Mouse (Mus musculus) stomach, postnatal 0 days (tissue): Measurements from ENCODE around the gene Nle1.

Source experiments
- CTCF ChIP-seq: IDR thresholded peaks from 2 replicates; pipeline ENCODE4 v1.5.1; 2016; ENCODE audit warnings: antibody characterized with exemption, low read depth, mild to moderate bottlenecking, moderate library complexity
- EP300 ChIP-seq: optimal IDR thresholded peaks from 2 replicates; pipeline ENCODE3; 2016; ENCODE audit warnings: antibody characterized with exemption

- TF ChIP-seq EP300 = no peak
- no peak for TF ChIP-seq CTCF
These were observed 25.0 kb downstream of the Nle1 start for GRCm38 (mm10) chr11:82883180-82883579.
